Mouse (Mus musculus): Measurements from ENCODE around the gene Hoxa3.

Gene Hoxa3

GRCm38 (mm10) chr6:52205221-52205620 is 7.9 kb downstream of the Hoxa3 start:
- DNase-seq (ENCODE audit: low read depth, low spot score), result no peak

- DNase-seq (ENCODE audit: low read depth, low spot score), result peak; percentile 95
These were observed 8.9 kb downstream of the Hoxa3 start, which contains the start of gene Hoxa5 for GRCm38 (mm10) chr6:52204050-52204752. Hoxa5 (minus strand) TSS chr6:52204587.

- DNase-seq (ENCODE audit: low read depth, low spot score), result no peak
These were observed 9.6 kb downstream of the Hoxa3 start for GRCm38 (mm10) chr6:52203371-52204049.

- no peak for DNase-seq (ENCODE audit: low read depth, low spot score)
These were observed 10.1 kb downstream of the Hoxa3 start for GRCm38 (mm10) chr6:52203121-52203370.

GRCm38 (mm10) chr6:52202362-52203120 is 10.6 kb downstream of the Hoxa3 start:
- no peak for DNase-seq (ENCODE audit: low read depth, low spot score)

- DNase-seq (ENCODE audit: low read depth, low spot score), result no peak
These were observed 11.9 kb downstream of the Hoxa3 start for GRCm38 (mm10) chr6:52201269-52201668.

- DNase-seq (ENCODE audit: low read depth, low spot score), result no peak
These were observed 12.3 kb downstream of the Hoxa3 start for GRCm38 (mm10) chr6:52200751-52201250.

- no peak for DNase-seq (ENCODE audit: low read depth, low spot score)
These were observed 12.9 kb downstream of the Hoxa3 start for GRCm38 (mm10) chr6:52200073-52200750.

GRCm38 (mm10) chr6:52197271-52197670 is 15.9 kb downstream of the Hoxa3 start:
- DNase-seq (ENCODE audit: low read depth, low spot score), result no peak

GRCm38 (mm10) chr6:52196811-52197210 is 16.3 kb downstream of the Hoxa3 start:
- DNase-seq (ENCODE audit: low read depth, low spot score), result no peak

GRCm38 (mm10) chr6:52194690-52195089 is 18.4 kb downstream of the Hoxa3 start:
- no peak for DNase-seq (ENCODE audit: low read depth, low spot score)

- no peak for DNase-seq (ENCODE audit: low read depth, low spot score)
These were observed 21.1 kb downstream of the Hoxa3 start for GRCm38 (mm10) chr6:52191860-52192550.

- no peak for DNase-seq (ENCODE audit: low read depth, low spot score)
These were observed 22.0 kb downstream of the Hoxa3 start, which contains the start of gene Hoxa4 for GRCm38 (mm10) chr6:52190906-52191810. Hoxa4 (minus strand) TSS chr6:52191753.

GRCm38 (mm10) chr6:52190410-52190809 is 22.7 kb downstream of the Hoxa3 start:
- no peak for DNase-seq (ENCODE audit: low read depth, low spot score)

- no peak for DNase-seq (ENCODE audit: low read depth, low spot score)
These were observed 23.2 kb downstream of the Hoxa3 start for GRCm38 (mm10) chr6:52189909-52190308.

- no peak for DNase-seq (ENCODE audit: low read depth, low spot score)
These were observed 24.0 kb downstream of the Hoxa3 start for GRCm38 (mm10) chr6:52189172-52189591.

- DNase-seq (ENCODE audit: low read depth, low spot score), result no peak
These were observed 26.6 kb downstream of the Hoxa3 start for GRCm38 (mm10) chr6:52186500-52186899.

- DNase-seq (ENCODE audit: low read depth, low spot score), result no peak
These were observed 27.3 kb downstream of the Hoxa3 start for GRCm38 (mm10) chr6:52185834-52186233.

- no peak for DNase-seq (ENCODE audit: low read depth, low spot score)
These were observed 27.9 kb downstream of the Hoxa3 start for GRCm38 (mm10) chr6:52185222-52185621.

GRCm38 (mm10) chr6:52184668-52185067 is 28.5 kb downstream of the Hoxa3 start:
- DNase-seq (ENCODE audit: low read depth, low spot score), result no peak

All from forelimb bud, embryonic 11.5 days (tissue).